Mouse (Mus musculus): ENCODE measurements around the gene Sfxn3. TPM values are rescaled to one million over a fixed set of nuclear protein-coding genes. Genes with fewer than 3 reads are reported as not detected.

Gene Sfxn3
- polyA plus RNA-seq, 1 experiment from 2014 or later = 32.1 TPM

GRCm38 (mm10) chr19:45053451-45053850 is 6.1 kb downstream of the Sfxn3 start:
- peaks cover 25% of the 10 kb centered on the region for H3K4me1 ChIP-seq
- H3K4me2 ChIP-seq (replicated peaks) = no peak overlapping the region
- H3K36me3 ChIP-seq = peaks cover 20% of the 10 kb centered on the region; the same call in 1 of the 2 replicates
- H3K9me3 ChIP-seq = no peaks in the 10 kb centered on the region
- H3K27me3 ChIP-seq = peaks cover 6% of the 10 kb centered on the region; the same call in 1 of the 2 replicates
- no peak for ATAC-seq (ENCODE audit: low FRiP score, low read depth)
- 85% methylated on average over 8 of the region's 8 CpGs for WGBS
- H3K9ac ChIP-seq (replicated peaks) = no peak overlapping the region
- H3K27ac ChIP-seq (replicated peaks) = no peak overlapping the region
- no peak overlapping the region for H3K4me3 ChIP-seq

GRCm38 (mm10) chr19:45054892-45055690 is 7.8 kb downstream of the Sfxn3 start:
- Histone ChIP-seq H3K27ac (replicated peaks) (no peak overlapping the region), H3K27me3 (no peaks in the 10 kb centered on the region), H3K9ac (replicated peaks) (no peak overlapping the region), H3K9me3 (no peaks in the 10 kb centered on the region), H3K4me1 (peaks cover 24% of the 10 kb centered on the region), H3K36me3 (peaks cover 20% of the 10 kb centered on the region; the same call in 1 of the 2 replicates), H3K4me3 (no peak overlapping the region), H3K4me2 (replicated peaks) (no peak overlapping the region)
- WGBS = 85% methylated on average over 6 of the region's 6 CpGs
- no peak for ATAC-seq (ENCODE audit: low FRiP score, low read depth)

GRCm38 (mm10) chr19:45056364-45056763 is 9.1 kb downstream of the Sfxn3 start:
- Histone ChIP-seq H3K9me3 (no peaks in the 10 kb centered on the region), H3K27ac (replicated peaks) (peak overlapping the region; percentile 49; the same call in 1 of the 2 replicates), H3K9ac (replicated peaks) (no peak overlapping the region), H3K4me1 (peaks cover 24% of the 10 kb centered on the region), H3K36me3 (peaks cover 20% of the 10 kb centered on the region; the same call in 1 of the 2 replicates), H3K4me3 (no peak overlapping the region), H3K4me2 (replicated peaks) (no peak overlapping the region), H3K27me3 (no peaks in the 10 kb centered on the region)
- ATAC-seq (ENCODE audit: low FRiP score, low read depth) = no peak
- 53% methylated on average over 4 of the region's 4 CpGs for WGBS

- Histone ChIP-seq H3K4me3 (peak overlapping the region; percentile 56), H3K27me3 (no peaks in the 10 kb centered on the region), H3K9me3 (no peaks in the 10 kb centered on the region), H3K9ac (replicated peaks) (peak overlapping the region; percentile 60), H3K36me3 (peaks cover 13% of the 10 kb centered on the region; the same call in 1 of the 2 replicates), H3K27ac (replicated peaks) (peak overlapping the region; percentile 97), H3K4me2 (replicated peaks) (peak overlapping the region; percentile 78), H3K4me1 (peaks cover 24% of the 10 kb centered on the region)
- ATAC-seq (ENCODE audit: low FRiP score, low read depth) = no peak
- 84% methylated on average over 7 of the region's 7 CpGs for WGBS
These were observed 9.8 kb downstream of the Sfxn3 start for GRCm38 (mm10) chr19:45056908-45057698.

- WGBS = 48% methylated on average over 7 of the region's 7 CpGs
- Histone ChIP-seq H3K4me3 (peak overlapping the region; percentile 56), H3K4me2 (replicated peaks) (peak overlapping the region; percentile 78)
These were observed 10.4 kb downstream of the Sfxn3 start for GRCm38 (mm10) chr19:45057724-45058112.

GRCm38 (mm10) chr19:45058113-45058839 is 11.0 kb downstream of the Sfxn3 start:
- H3K4me1 ChIP-seq = peaks cover 24% of the 10 kb centered on the region
- H3K27ac ChIP-seq (replicated peaks) = peak overlapping the region; percentile 97
- under 1% methylated on average over 34 of the region's 34 CpGs for WGBS
- H3K9me3 ChIP-seq = no peaks in the 10 kb centered on the region
- ATAC-seq (ENCODE audit: low FRiP score, low read depth) = peak; percentile 94
- H3K4me2 ChIP-seq (replicated peaks) = peak overlapping the region; percentile 78
- H3K36me3 ChIP-seq = peaks cover 11% of the 10 kb centered on the region; the same call in 1 of the 2 replicates
- peak overlapping the region; percentile 56 for H3K4me3 ChIP-seq
- H3K27me3 ChIP-seq = no peaks in the 10 kb centered on the region
- peak overlapping the region; percentile 72 for H3K9ac ChIP-seq (replicated peaks)

More at GRCm38 (mm10) chr19:45057724-45058112, 10.4 kb downstream of the Sfxn3 start:
- Histone ChIP-seq H3K27ac (replicated peaks) (peak overlapping the region; percentile 97), H3K27me3 (no peaks in the 10 kb centered on the region), H3K36me3 (peaks cover 13% of the 10 kb centered on the region; the same call in 1 of the 2 replicates), H3K9me3 (no peaks in the 10 kb centered on the region), H3K4me1 (peaks cover 24% of the 10 kb centered on the region), H3K9ac (replicated peaks) (peak overlapping the region; percentile 60)
- ATAC-seq (ENCODE audit: low FRiP score, low read depth) = no peak

- under 1% methylated on average over 14 of the region's 14 CpGs for WGBS
- peaks cover 8% of the 10 kb centered on the region; the same call in 1 of the 2 replicates for H3K36me3 ChIP-seq
- peak overlapping the region; percentile 97 for H3K27ac ChIP-seq (replicated peaks)
- H3K4me3 ChIP-seq = peak overlapping the region; percentile 56
- H3K9ac ChIP-seq (replicated peaks) = peak overlapping the region; percentile 72
- H3K27me3 ChIP-seq = 0 out of 2 replicates have a peak, but pooled peaks cover 2% of the 10 kb centered on the region
- H3K4me1 ChIP-seq = peaks cover 26% of the 10 kb centered on the region
- peak overlapping the region; percentile 78 for H3K4me2 ChIP-seq (replicated peaks)
- H3K9me3 ChIP-seq = no peaks in the 10 kb centered on the region
- 0 out of 2 replicates have a peak, but pooled peaks have one; percentile 0 for ATAC-seq (ENCODE audit: low FRiP score, low read depth)
These were observed 11.5 kb downstream of the Sfxn3 start for GRCm38 (mm10) chr19:45058841-45059240.

- no peaks in the 10 kb centered on the region for H3K9me3 ChIP-seq
- H3K36me3 ChIP-seq = no peaks in the 10 kb centered on the region
- peak; percentile 44; the same call in 1 of the 2 replicates for ATAC-seq (ENCODE audit: low FRiP score, low read depth)
- H3K4me3 ChIP-seq = 0 out of 2 replicates have a peak overlapping the region, but pooled peaks have one; percentile 13
- H3K4me1 ChIP-seq = peaks cover 19% of the 10 kb centered on the region
- peak overlapping the region; percentile 34 for H3K4me2 ChIP-seq (replicated peaks)
- H3K27me3 ChIP-seq = peaks cover 51% of the 10 kb centered on the region
- H3K9ac ChIP-seq (replicated peaks) = no peak overlapping the region
- WGBS = 46% methylated on average over 20 of the region's 20 CpGs
- H3K27ac ChIP-seq (replicated peaks) = no peak overlapping the region
These were observed 16.4 kb downstream of the Sfxn3 start for GRCm38 (mm10) chr19:45063565-45064292.

GRCm38 (mm10) chr19:45065226-45065625 is 17.9 kb downstream of the Sfxn3 start:
- 5% methylated on average over 21 of the region's 21 CpGs for WGBS
- H3K4me3 ChIP-seq = no peak overlapping the region
- H3K4me1 ChIP-seq = peaks cover 12% of the 10 kb centered on the region; the same call in 1 of the 2 replicates
- H3K27me3 ChIP-seq = peaks cover 56% of the 10 kb centered on the region
- no peaks in the 10 kb centered on the region for H3K36me3 ChIP-seq
- no peak overlapping the region for H3K9ac ChIP-seq (replicated peaks)
- H3K4me2 ChIP-seq (replicated peaks) = no peak overlapping the region
- H3K9me3 ChIP-seq = no peaks in the 10 kb centered on the region
- H3K27ac ChIP-seq (replicated peaks) = no peak overlapping the region
- ATAC-seq (ENCODE audit: low FRiP score, low read depth) = no peak

GRCm38 (mm10) chr19:45067170-45067569 is 19.9 kb downstream of the Sfxn3 start:
- WGBS = 18% methylated on average over 17 of the region's 17 CpGs
- H3K4me3 ChIP-seq = no peak overlapping the region
- H3K27ac ChIP-seq (replicated peaks) = no peak overlapping the region
- H3K9ac ChIP-seq (replicated peaks) = no peak overlapping the region
- ATAC-seq (ENCODE audit: low FRiP score, low read depth) = no peak
- H3K4me2 ChIP-seq (replicated peaks) = no peak overlapping the region
- H3K27me3 ChIP-seq = peaks cover 69% of the 10 kb centered on the region
- H3K36me3 ChIP-seq = no peaks in the 10 kb centered on the region
- no peaks in the 10 kb centered on the region for H3K9me3 ChIP-seq
- peaks cover 12% of the 10 kb centered on the region; the same call in 1 of the 2 replicates for H3K4me1 ChIP-seq

All from midbrain, embryonic 12.5 days (tissue).